Mouse (Mus musculus): ENCODE data around the gene Dip2c.

Gene Dip2c

GRCm38 (mm10) chr13:9276322-9276855 is at the start of gene Dip2c:
Gene Dip2c (plus strand): TSS chr13:9276528.
- DNase-seq = peak; percentile 89

- DNase-seq = no peak
Measured at GRCm38 (mm10) chr13:9227078-9227477, 49.2 kb upstream of the Dip2c start.

GRCm38 (mm10) chr13:9237495-9237894 is 38.8 kb upstream of the Dip2c start:
- no peak for DNase-seq

GRCm38 (mm10) chr13:9239127-9239526 is 37.2 kb upstream of the Dip2c start:
- DNase-seq = no peak

DNA sequence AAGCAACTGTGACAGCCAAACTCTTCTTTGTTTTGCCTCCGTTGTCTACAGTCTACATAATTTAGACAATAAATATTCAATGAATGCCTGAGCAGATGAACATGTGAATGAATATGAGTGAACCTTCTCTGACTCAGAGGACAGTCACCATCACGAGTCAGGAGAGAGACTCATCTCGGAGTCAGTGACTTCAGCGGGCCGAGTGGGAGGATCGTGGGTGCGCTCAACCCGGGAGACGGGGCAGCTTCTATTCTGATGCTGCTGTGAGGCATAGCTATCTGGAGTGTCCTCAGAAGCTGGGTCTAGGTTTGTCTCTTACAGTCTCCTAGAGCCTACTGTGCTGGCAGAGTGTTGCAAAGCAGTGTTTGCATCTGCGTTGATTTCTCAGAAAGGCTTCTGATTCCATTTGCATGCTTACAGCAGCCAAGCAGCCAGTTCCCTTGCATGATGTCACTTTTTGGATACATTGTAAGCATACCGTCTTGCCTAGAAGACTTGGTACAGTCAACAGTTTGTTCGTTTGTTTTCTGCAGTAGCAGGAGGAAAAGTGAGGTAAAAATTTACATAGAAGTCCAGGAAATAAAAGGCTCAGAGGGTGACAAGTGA is 36.6 kb upstream of the Dip2c start:
- no peak for DNase-seq

- no peak for DNase-seq
Measured at GRCm38 (mm10) chr13:9261748-9262147, 14.6 kb upstream of the Dip2c start.

GRCm38 (mm10) chr13:9265516-9265915 is 10.8 kb upstream of the Dip2c start:
- no peak for DNase-seq

GRCm38 (mm10) chr13:9276856-9277620 is 710 bp downstream of the Dip2c start:
- DNase-seq = peak; percentile 52

DNA sequence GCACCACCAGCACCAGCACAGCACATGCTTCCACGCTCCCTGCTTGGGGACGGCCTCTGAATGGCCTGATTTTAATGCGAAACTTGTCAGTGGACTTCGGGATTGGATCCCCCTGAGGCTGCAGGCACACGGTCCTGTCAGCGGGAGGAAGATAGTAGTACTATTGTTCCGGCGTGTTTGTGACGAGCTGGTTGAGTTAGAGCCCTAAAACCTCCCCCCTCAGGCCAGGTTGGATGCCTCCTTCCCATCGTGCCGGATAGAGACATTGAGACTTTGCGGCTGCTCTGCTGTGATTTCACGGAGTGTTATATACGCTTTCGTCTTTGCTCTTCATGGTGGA is 1.3 kb downstream of the Dip2c start:
- peak; percentile 27 for DNase-seq

DNA sequence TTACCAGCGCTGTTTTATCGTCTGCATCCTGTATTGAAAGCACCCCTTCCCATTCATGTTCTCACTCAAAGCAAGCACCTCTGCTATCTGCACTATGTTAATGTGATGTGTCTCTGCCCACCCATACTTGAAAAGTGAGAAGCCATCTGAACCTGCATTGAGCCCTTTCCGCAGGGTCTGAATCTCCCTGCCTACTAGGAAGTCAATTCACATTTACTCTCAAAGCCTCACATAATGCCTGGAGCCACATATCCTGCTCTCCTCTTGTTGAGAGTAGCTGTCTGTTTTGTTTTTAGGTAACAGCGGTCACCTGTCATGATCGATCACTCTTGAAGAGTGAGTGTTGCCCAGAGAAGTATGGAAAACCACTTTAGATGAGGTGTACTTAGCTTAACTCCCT is 2.3 kb downstream of the Dip2c start:
- DNase-seq = no peak

- DNase-seq = no peak
Measured at GRCm38 (mm10) chr13:9283050-9283449, 6.7 kb downstream of the Dip2c start.

DNA sequence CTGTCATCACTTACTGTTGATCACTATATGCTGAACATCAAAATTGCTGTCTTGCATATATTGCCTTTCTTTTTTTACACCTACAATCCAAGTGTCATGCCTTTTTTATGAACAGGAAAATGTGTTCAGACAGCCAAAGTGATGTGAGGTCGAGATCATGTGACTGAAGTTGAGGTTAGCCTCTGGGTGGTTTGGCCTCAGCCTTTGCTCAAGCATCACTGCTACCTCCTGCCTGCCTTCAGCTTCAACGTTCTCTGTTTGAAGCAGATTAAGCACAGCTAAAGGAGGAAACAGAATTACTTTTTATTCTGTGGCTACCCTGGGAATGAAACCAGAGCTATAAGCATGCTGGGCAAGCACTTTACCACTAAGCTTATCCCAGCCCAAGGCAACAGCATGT is 13.6 kb downstream of the Dip2c start:
- no peak for DNase-seq

- DNase-seq = no peak
Measured at GRCm38 (mm10) chr13:9296285-9296684, 20.0 kb downstream of the Dip2c start.

DNA sequence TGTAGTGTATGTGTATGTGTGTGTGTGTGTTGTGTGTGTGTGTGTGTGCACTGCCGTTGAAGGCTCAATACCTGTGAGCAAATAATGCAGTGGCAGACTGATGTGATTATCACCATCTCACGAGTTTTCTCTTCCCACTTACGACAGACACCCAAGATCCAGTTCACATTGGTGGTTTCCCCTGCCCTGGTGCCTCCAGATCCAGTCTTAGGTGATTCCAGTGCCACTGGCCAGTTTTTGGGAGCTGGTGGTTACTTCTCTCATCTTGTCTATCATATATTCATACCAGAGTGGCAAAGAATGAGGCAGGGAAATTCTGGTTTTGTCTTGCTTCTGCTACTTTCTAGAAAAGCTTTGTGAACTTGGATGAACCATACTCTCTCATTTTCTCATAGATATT is 20.9 kb downstream of the Dip2c start:
- no peak for DNase-seq

DNA sequence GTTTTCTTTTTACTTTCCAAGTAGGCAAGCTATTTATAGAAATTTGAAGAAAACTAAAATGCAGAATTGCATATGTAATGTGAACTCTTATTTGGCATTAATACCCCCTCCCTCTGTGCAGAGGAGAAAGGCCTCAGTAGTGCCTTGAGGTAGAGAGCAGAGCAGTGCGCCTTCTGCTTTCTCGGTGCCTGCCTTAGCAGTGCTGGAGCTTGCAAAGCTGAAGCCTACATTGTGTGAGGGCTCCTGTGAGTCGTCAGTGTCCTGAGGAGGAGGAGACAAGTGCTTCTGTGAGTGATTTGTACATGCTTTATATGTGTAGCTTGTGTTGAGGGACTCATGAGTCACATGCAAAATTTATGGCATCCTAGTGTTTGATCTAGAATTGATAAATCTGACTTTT is 21.4 kb downstream of the Dip2c start:
- DNase-seq = no peak

GRCm38 (mm10) chr13:9299657-9300056 is 23.3 kb downstream of the Dip2c start:
- no peak for DNase-seq

GRCm38 (mm10) chr13:9308863-9309262 is 32.5 kb downstream of the Dip2c start:
- DNase-seq = no peak

DNA sequence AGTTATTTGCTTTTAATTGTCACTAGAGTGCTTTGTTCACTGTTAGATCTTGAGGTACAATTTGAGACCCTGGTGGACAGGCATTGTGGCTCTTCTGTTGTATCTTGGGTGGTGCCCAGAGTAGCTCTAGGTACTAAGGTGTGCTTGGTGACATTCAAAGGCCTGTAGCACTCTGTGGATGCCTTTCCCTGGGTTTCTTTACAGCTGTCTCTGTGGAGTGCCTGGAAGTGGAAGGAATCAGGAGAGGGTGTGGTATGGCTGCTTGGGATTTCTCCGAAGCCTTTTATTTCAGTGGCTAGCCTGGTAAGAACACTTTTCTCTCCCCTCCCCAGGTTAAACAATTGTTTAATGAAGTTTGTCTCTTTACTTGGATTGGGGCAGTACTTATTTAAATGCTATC is 34.5 kb downstream of the Dip2c start:
- DNase-seq = no peak

GRCm38 (mm10) chr13:9312916-9313315 is 36.6 kb downstream of the Dip2c start:
- no peak for DNase-seq

DNA sequence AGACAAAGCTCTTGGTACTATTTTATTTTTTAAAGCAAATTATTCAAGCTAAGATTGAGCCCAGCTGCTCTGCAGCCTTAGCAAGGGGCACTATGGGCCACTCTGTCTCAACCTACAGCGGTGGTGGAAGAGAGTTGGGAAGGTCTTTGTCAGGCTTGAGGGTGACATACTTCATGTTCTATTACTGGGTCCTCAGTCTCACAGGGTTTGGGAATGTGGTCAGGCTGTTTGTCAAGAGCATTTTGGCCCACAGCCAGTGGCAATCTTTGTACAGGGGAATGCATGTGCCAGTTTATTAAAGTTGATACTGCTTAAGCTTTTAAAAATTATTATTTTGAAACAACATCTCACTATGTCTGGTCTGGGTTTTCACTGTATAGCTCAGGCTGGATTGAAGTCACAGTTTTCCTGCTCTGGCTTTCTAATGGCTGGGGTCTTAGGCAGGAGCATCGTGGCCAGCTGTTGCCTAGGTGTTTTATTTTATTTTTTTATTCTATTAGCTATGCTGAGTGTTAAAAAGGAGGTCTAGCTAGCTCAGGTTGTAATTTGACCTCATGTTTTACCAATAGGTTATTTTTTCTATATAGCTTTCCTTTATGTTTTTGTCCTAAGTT is 37.9 kb downstream of the Dip2c start:
- DNase-seq = no peak

DNA sequence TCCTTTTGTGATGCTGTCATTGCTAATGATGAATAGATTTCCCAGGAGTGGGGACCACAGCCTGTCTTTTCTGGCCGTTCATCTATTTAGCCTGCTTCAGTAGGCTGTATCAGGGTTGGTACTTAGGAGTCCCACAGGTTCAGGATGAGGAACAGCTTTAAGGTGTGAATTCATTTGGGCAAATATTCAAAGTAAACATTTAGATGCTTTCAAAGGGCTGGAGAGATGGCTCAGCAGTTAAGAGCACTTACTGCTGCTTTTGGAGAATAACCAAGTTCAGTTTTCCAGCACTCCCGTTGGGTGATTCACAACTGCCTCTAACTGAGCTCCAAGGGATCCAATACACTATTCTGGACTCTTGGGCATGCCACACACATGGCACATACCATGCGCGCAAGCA is 38.4 kb downstream of the Dip2c start:
- DNase-seq = no peak

- no peak for DNase-seq
Measured at GRCm38 (mm10) chr13:9319745-9320144, 43.4 kb downstream of the Dip2c start.

DNA sequence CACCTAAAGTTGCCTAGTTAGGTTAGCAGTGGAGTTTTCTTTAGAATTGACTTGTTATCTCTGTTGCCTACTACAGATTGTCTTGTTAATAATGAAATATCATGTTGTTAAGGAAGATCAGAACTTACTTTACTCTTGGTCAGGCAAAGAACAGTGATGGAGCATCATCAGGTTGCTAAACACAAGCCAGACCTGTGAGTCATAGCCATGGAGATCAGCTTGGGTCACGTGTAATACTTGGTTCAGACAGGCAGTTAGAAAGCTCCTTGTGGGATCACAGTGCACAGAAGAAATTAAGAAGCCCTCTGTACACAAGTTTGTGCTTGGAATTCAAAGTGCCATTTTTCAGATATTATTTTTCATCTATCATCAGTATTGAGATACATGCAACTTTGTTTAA is 48.9 kb downstream of the Dip2c start:
- no peak for DNase-seq

DNA sequence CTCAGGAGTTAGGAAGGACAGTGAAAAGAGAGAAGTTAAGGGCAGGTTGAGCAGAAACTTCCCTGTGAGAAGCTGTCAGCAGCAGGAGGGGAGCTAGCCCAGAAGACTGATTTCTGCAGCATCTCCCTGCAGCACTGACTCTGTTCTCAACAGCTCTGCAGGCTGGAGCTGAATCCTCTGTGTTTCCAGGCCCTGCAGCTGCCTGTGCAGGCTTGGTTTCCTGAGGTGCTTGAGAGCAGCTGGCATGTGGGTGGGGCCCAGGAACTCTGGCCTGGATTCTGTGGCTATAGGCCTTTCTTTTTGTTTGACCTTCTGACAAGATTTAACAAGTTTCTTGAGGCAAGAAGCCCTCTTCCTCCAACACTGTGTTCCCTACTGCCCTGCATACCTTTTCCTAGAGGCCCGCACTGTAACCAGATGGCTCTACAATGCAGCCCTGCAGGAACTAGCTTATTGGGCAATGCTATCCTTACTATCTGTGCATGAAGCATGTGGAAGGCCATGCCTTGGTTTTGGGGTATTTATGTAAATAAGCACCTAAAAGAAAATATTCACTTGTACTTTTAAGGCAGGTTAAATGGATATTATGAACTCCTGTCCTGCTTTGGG is 53.1 kb downstream of the Dip2c start:
- DNase-seq = no peak

Measured in cerebellum, adult 11 months (tissue).